Mouse (Mus musculus) forebrain, embryonic 15.5 days (tissue): Measurements from ENCODE around the gene Osbpl3. TPM values are rescaled to one million over a fixed set of nuclear protein-coding genes. Genes with fewer than 3 reads are reported as not detected.

Experiments
- ATAC-seq: fragments of 200-750 bp; cut with Nextera tagmentation; replicated peaks from 2 replicates; pipeline ENCODE4 v1.8.0; 2017; ENCODE audit warnings: mild to moderate bottlenecking, moderate TSS enrichment, moderate library complexity
- H3K27ac ChIP-seq: fragments of 300-500 bp; sonication (generic); replicated peaks from 2 replicates; pipeline ENCODE4 v1.5.1; 2015; ENCODE audit warnings: mild to moderate bottlenecking, inconsistent platforms
- H3K27me3 ChIP-seq: fragments of 300-500 bp; sonication (generic); 2 replicates; pipeline ENCODE4 v1.6.1; 2015; ENCODE audit warnings: inconsistent platforms
- H3K36me3 ChIP-seq: fragments of 300-500 bp; sonication (generic); 2 replicates; pipeline ENCODE4 v1.6.1; 2015; ENCODE audit warnings: mild to moderate bottlenecking, inconsistent platforms
- H3K4me1 ChIP-seq: fragments of 300-500 bp; sonication (generic); 2 replicates; pipeline ENCODE4 v1.6.1; 2015; ENCODE audit warnings: inconsistent platforms
- H3K4me2 ChIP-seq: fragments of 300-500 bp; sonication (generic); replicated peaks from 2 replicates; pipeline ENCODE4 v1.6.1; 2015; ENCODE audit warnings: mild to moderate bottlenecking, inconsistent platforms
- H3K4me3 ChIP-seq: fragments of 300-500 bp; sonication (generic); 2 replicates; pipeline ENCODE4 v1.5.1; 2015; ENCODE audit warnings: mild to moderate bottlenecking, inconsistent platforms
- H3K9ac ChIP-seq: fragments of 300-500 bp; sonication (generic); replicated peaks from 2 replicates; pipeline ENCODE4 v1.6.1; 2015; ENCODE audit warnings: mild to moderate bottlenecking, inconsistent platforms
- H3K9me3 ChIP-seq: fragments of 300-500 bp; sonication (generic); 2 replicates; pipeline ENCODE4 v1.6.1; 2016; ENCODE audit warnings: inconsistent platforms
- WGBS: fragments of 180-500 bp; shearing (Covaris S2); methylation state at CpG from one replicate; pipeline ENCODE4 v1.1.7; 2015; ENCODE audit warnings: mixed read lengths; 5-methylcytosine and 5-hydroxymethylcytosine counted together
- polyA plus RNA-seq: library from polyadenylated mRNA; unstranded; fragments of >200 nt; fragmentation: Nextera tagmentation; extraction: Ambion mirVana; gene quantifications from 2 replicates; pipeline ENCODE4 v1.2.1, GENCODE M21; 2015

The Osbpl3 gene
- polyA plus RNA-seq, 1 experiment from 2014 or later: 5.0 TPM

DNA sequence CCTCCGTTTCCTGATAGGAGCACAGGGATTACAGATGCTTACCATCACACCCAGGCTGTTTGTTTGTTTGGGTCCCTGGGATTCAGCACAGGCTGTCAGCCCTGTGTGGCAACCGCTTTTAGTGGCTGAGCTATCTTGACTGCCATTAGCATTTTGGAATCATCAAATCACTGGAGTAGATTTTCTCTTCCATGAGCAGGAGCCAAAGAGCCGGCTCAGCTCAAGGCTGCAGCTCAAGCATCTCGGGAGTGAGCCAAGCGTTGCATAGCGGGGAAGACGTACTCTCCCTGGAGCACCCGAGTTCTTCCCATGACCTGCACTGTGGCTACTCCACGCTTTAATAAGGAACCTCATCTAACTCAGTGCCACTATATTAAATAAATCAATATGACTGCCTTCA is 93.8 kb downstream of the Osbpl3 start:
- no peak for ATAC-seq
- Histone ChIP-seq H3K27ac (no peak overlapping the region), H3K4me3 (no peak overlapping the region), H3K36me3 (no peaks in the 10 kb centered on the region), H3K4me1 (peaks cover 17% of the 10 kb centered on the region), H3K9me3 (no peaks in the 10 kb centered on the region), H3K9ac (no peak overlapping the region), H3K4me2 (no peak overlapping the region), H3K27me3 (no peaks in the 10 kb centered on the region)
- WGBS: 70% methylated on average over 9 of the region's 9 CpGs

GRCm38 (mm10) chr6:50358104-50358679 is 97.8 kb downstream of the Osbpl3 start:
- Histone ChIP-seq H3K27me3 (no peaks in the 10 kb centered on the region), H3K4me3 (no peak overlapping the region), H3K4me2 (no peak overlapping the region), H3K9ac (no peak overlapping the region), H3K4me1 (peaks cover 25% of the 10 kb centered on the region), H3K36me3 (no peaks in the 10 kb centered on the region), H3K9me3 (no peaks in the 10 kb centered on the region), H3K27ac (peak overlapping the region; percentile 69)
- 40% methylated on average over 16 of the region's 16 CpGs for WGBS
- ATAC-seq: peak; percentile 79

GRCm38 (mm10) chr6:50354688-50355660 is 101.0 kb downstream of the Osbpl3 start:
- no peak overlapping the region for H3K9ac ChIP-seq
- H3K4me2 ChIP-seq: no peak overlapping the region
- WGBS: 40% methylated on average over 20 of the region's 20 CpGs
- no peak overlapping the region for H3K4me3 ChIP-seq
- no peaks in the 10 kb centered on the region for H3K36me3 ChIP-seq
- no peaks in the 10 kb centered on the region for H3K27me3 ChIP-seq
- ATAC-seq: 0 out of 2 replicates have a peak, but pooled peaks have one; percentile 20
- peak overlapping the region; percentile 17; the same call in 1 of the 2 replicates for H3K27ac ChIP-seq
- peaks cover 20% of the 10 kb centered on the region for H3K4me1 ChIP-seq
- no peaks in the 10 kb centered on the region for H3K9me3 ChIP-seq

- Histone ChIP-seq H3K36me3 (no peaks in the 10 kb centered on the region), H3K9ac (no peak overlapping the region), H3K27ac (no peak overlapping the region), H3K27me3 (no peaks in the 10 kb centered on the region), H3K4me1 (peaks cover 12% of the 10 kb centered on the region), H3K4me3 (no peak overlapping the region), H3K4me2 (no peak overlapping the region), H3K9me3 (no peaks in the 10 kb centered on the region)
- ATAC-seq: no peak
- WGBS: 71% methylated on average over 6 of the region's 6 CpGs
Observed at GRCm38 (mm10) chr6:50352812-50353211, 103.2 kb downstream of the Osbpl3 start.

- WGBS: 94% methylated on average over 3 of the region's 3 CpGs
- ATAC-seq: no peak
- no peak overlapping the region for H3K9ac ChIP-seq
Observed at GRCm38 (mm10) chr6:50350911-50351310, 105.1 kb downstream of the Osbpl3 start.

DNA sequence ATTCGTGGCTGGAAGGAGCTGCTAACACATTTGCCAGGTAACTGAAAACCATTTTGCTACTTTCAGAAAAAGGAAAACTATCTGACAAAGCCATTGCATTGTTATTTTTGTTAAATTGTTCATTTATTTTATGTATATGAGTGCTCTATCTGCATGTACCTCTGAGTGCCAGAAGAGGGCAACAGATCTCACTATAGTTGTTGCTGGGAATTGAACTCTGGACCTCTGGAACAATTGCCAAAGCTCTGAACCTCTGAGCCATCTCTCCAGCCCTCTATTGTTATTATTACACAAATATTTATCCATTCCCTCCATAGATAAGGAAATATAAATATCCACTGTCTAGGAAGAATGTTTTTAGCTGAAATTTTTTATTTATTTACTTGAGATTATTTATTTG is 107.4 kb downstream of the Osbpl3 start:
- no peaks in the 10 kb centered on the region for H3K36me3 ChIP-seq
- 90% methylated on average over 1 of the region's 1 CpGs for WGBS
- no peak overlapping the region for H3K27ac ChIP-seq
- ATAC-seq: no peak
- no peaks in the 10 kb centered on the region for H3K9me3 ChIP-seq
- no peaks in the 10 kb centered on the region for H3K27me3 ChIP-seq
- no peak overlapping the region for H3K4me2 ChIP-seq
- no peak overlapping the region for H3K4me3 ChIP-seq
- no peak overlapping the region for H3K9ac ChIP-seq
- no peaks in the 10 kb centered on the region for H3K4me1 ChIP-seq

More at GRCm38 (mm10) chr6:50350911-50351310, 105.1 kb downstream of the Osbpl3 start:
- Histone ChIP-seq H3K9me3 (no peaks in the 10 kb centered on the region), H3K36me3 (no peaks in the 10 kb centered on the region), H3K4me1 (peaks cover 8% of the 10 kb centered on the region; the same call in 1 of the 2 replicates), H3K27me3 (no peaks in the 10 kb centered on the region), H3K4me3 (no peak overlapping the region), H3K27ac (no peak overlapping the region), H3K4me2 (no peak overlapping the region)

DNA sequence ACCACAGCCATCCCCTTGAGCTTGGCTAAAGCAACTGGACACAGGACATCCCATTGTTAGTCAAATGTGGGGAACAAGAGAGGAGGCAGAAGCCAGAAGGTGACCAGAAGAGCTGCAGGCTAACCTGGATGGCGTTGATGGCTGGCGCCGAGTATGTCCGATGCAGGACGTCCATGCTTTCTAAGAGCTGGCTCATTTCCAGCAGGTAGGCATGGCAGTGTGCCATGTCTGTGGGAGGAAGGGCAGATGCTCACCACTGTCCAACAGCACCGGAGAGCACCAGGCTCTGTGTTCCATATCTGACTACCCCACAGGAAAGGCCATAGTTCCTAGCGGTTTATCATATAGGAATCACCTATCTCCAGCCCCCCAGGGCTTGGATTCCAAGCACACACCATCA is 109.8 kb downstream of the Osbpl3 start:
- no peak overlapping the region for H3K4me3 ChIP-seq
- no peaks in the 10 kb centered on the region for H3K9me3 ChIP-seq
- 92% methylated on average over 7 of the region's 7 CpGs for WGBS
- no peak overlapping the region for H3K27ac ChIP-seq
- no peaks in the 10 kb centered on the region for H3K27me3 ChIP-seq
- no peak for ATAC-seq
- no peak overlapping the region for H3K4me2 ChIP-seq
- H3K36me3 ChIP-seq: no peaks in the 10 kb centered on the region
- H3K4me1 ChIP-seq: no peaks in the 10 kb centered on the region
- no peak overlapping the region for H3K9ac ChIP-seq

GRCm38 (mm10) chr6:50340226-50340906 is 115.6 kb downstream of the Osbpl3 start:
- no peak for ATAC-seq
- no peaks in the 10 kb centered on the region for H3K4me1 ChIP-seq
- 75% methylated on average over 5 of the region's 5 CpGs for WGBS
- no peaks in the 10 kb centered on the region for H3K27me3 ChIP-seq
- no peaks in the 10 kb centered on the region for H3K9me3 ChIP-seq
- no peak overlapping the region for H3K27ac ChIP-seq
- no peaks in the 10 kb centered on the region for H3K36me3 ChIP-seq
- H3K4me3 ChIP-seq: no peak overlapping the region
- no peak overlapping the region for H3K4me2 ChIP-seq
- H3K9ac ChIP-seq: no peak overlapping the region

- H3K9ac ChIP-seq: no peak overlapping the region
- 88% methylated on average over 6 of the region's 6 CpGs for WGBS
- no peak for ATAC-seq
- no peaks in the 10 kb centered on the region for H3K9me3 ChIP-seq
- no peak overlapping the region for H3K4me3 ChIP-seq
- H3K36me3 ChIP-seq: no peaks in the 10 kb centered on the region
- no peak overlapping the region for H3K27ac ChIP-seq
- H3K4me1 ChIP-seq: no peaks in the 10 kb centered on the region
- H3K27me3 ChIP-seq: no peaks in the 10 kb centered on the region
- no peak overlapping the region for H3K4me2 ChIP-seq
Observed at GRCm38 (mm10) chr6:50337431-50337830, 118.6 kb downstream of the Osbpl3 start.

DNA sequence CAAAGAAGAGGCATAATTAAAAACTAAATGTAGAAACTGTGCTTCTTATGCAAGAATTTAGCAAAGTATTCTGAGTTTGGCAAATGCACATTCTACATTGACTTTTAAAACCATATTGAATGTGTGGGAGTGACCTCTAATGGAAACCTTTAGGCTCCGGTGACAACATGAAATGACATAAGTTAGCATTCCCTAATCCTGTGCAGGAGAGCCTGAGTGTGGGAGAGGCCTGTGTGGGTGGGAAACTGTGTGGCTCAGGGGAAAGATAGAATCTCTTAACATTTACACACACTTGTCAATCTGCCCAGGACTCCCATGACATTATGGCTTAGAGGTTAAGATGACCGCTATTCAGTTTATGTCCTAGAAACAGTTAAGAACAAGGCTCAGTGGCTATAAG is 119.6 kb downstream of the Osbpl3 start:
- H3K36me3 ChIP-seq: no peaks in the 10 kb centered on the region
- no peak for ATAC-seq
- no peak overlapping the region for H3K4me2 ChIP-seq
- 100% methylated on average over 2 of the region's 2 CpGs for WGBS
- no peak overlapping the region for H3K4me3 ChIP-seq
- H3K9me3 ChIP-seq: no peaks in the 10 kb centered on the region
- H3K27ac ChIP-seq: no peak overlapping the region
- no peaks in the 10 kb centered on the region for H3K4me1 ChIP-seq
- no peaks in the 10 kb centered on the region for H3K27me3 ChIP-seq
- H3K9ac ChIP-seq: no peak overlapping the region

DNA sequence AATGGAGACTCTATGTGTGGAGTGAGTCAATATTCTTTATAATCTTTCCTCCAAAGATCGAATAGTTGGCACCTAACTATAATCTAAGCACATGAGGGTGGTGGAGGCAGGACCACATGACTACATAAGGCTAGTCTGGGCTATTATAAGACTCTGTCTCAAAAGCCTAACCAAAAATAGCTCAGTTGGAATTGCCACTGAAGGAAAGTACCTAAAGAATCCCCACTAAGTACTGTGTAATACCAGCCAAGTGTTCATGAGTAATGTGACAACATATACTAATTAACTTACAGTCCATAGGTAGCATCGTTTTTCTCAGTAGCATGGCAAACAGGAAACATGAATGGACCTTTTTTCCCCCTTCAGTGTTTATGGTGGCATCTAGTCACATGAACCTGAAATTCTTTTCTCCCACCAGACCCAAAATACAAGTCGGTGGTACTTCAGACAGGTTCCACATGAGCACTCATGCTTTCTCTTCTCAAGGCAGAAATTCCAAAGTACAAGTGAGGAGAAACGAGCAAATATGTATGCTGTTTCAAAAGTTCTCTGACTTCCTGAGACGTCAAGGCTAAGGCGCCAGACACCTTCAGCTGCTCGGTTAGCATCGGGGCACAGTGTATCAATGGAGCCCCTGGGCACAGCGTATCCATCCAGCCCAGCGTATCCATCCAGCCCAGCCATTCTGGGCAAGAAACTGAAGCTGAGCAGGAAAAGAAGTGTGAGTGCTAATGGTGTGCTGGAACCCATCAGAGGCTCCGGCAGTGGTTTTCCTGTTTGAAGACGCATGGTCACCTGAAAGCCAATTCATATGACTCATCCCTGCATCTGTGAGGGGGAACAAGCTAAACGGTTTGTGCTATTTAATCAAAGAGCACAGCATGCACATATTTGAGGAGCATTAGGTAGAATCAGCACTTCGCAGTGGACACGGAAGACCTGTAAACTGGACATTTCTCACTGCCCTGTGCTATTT is 120.9 kb downstream of the Osbpl3 start:
- no peak overlapping the region for H3K9ac ChIP-seq
- no peaks in the 10 kb centered on the region for H3K9me3 ChIP-seq
- no peak overlapping the region for H3K4me3 ChIP-seq
- no peak overlapping the region for H3K27ac ChIP-seq
- no peak overlapping the region for H3K4me2 ChIP-seq
- H3K36me3 ChIP-seq: no peaks in the 10 kb centered on the region
- no peaks in the 10 kb centered on the region for H3K27me3 ChIP-seq
- WGBS: 90% methylated on average over 15 of the region's 15 CpGs
- no peaks in the 10 kb centered on the region for H3K4me1 ChIP-seq
- no peak for ATAC-seq
